Mouse (Mus musculus) liver, adult 2 months (tissue): Measurements from ENCODE around the gene Anxa6.

Experiments used
- CTCF ChIP-seq: fragments of 200-500 bp; IDR thresholded peaks from 2 replicates; pipeline ENCODE4 v1.5.1; 2011; ENCODE audit warnings: low read depth, low read length, control low read depth
- POLR2A ChIP-seq: fragments of 200-500 bp; IDR thresholded peaks from 2 replicates; pipeline ENCODE4 v1.6.1; 2011; ENCODE audit warnings: low read length, control low read depth; ENCODE audit not compliant: insufficient read depth; ENCODE audit errors: extremely low read depth

GRCm38 (mm10) chr11:54996176-54996575 is 37.1 kb downstream of the Anxa6 start:
- no peak for TF ChIP-seq POLR2A
- no peak for TF ChIP-seq CTCF
